Mouse (Mus musculus) heart, adult 2 months (tissue): ENCODE measurements around the gene Lrrc56. TPM values are rescaled to one million over a fixed set of nuclear protein-coding genes. Genes with fewer than 3 reads are reported as not detected.

Source experiments
- DNase-seq, 2 experiments: peaks; one replicate each; pipeline ENCODE4 v3.0.0; 2021
- H3K27ac ChIP-seq: fragments of 200-600 bp; 2 replicates; pipeline ENCODE4 v1.8.1; 2022
- H3K27me3 ChIP-seq: fragments of 200-500 bp; 2 replicates; pipeline ENCODE4 v1.6.1; 2012; ENCODE audit warnings: mild to moderate bottlenecking, low read length, inconsistent platforms, mixed read lengths; ENCODE audit not compliant: control insufficient read depth, insufficient read depth
- H3K36me3 ChIP-seq: fragments of 200-500 bp; 2 replicates; pipeline ENCODE4 v1.6.1; 2012; ENCODE audit warnings: low read length, inconsistent platforms; ENCODE audit not compliant: control insufficient read depth, insufficient read depth
- H3K4me1 ChIP-seq: fragments of 200-500 bp; 2 replicates; pipeline ENCODE4 v1.6.1; 2011; ENCODE audit warnings: low read length; ENCODE audit not compliant: control insufficient read depth, insufficient read depth
- H3K4me3 ChIP-seq: fragments of 200-600 bp; 2 replicates; pipeline ENCODE4 v1.8.1; 2022
- H3K79me2 ChIP-seq: fragments of 200-500 bp; replicated peaks from 2 replicates; pipeline ENCODE4 v1.6.1; 2012; ENCODE audit warnings: mild to moderate bottlenecking, inconsistent platforms, low read length, moderate library complexity, mixed read lengths; ENCODE audit not compliant: control insufficient read depth, insufficient read depth
- H3K9ac ChIP-seq: fragments of 200-500 bp; 2 replicates; pipeline ENCODE4 v1.6.1; 2012; ENCODE audit warnings: low read depth, mild to moderate bottlenecking, control low read depth, inconsistent platforms, low read length, mixed read lengths
- CTCF ChIP-seq: fragments of 200-600 bp; IDR thresholded peaks from 2 replicates; pipeline ENCODE4 v1.8.1; 2022; ENCODE audit warnings: antibody characterized with exemption, mild to moderate bottlenecking, moderate library complexity
- EP300 ChIP-seq: fragments of 200-500 bp; IDR thresholded peaks from 2 replicates; pipeline ENCODE4 v1.6.1; 2011; ENCODE audit warnings: low read depth, low read length, control low read depth; ENCODE audit not compliant: insufficient read depth
- POLR2A ChIP-seq: fragments of 200-500 bp; IDR thresholded peaks from 2 replicates; pipeline ENCODE4 v1.6.1; 2011; ENCODE audit warnings: mild to moderate bottlenecking, low read depth, low read length, control low read depth; ENCODE audit not compliant: insufficient read depth
- WGBS: fragments of 180-500 bp; shearing (Covaris S2); methylation state at CpG from one replicate; pipeline ENCODE4 v1.1.7; 2018; 5-methylcytosine and 5-hydroxymethylcytosine counted together
- intact Hi-C: fragments of 180-260 bp; cut with DNase I; formaldehyde crosslinking; loops from one replicate; pipeline ENCODE4 v1.15.1; 2025
- polyA plus RNA-seq: library from polyadenylated mRNA; depleted of rRNA; stranded (reverse); fragments of >200 nt; gene quantifications from 2 replicates; pipeline ENCODE4 v1.2.3, GENCODE M21; 2012
- total RNA-seq, 2 experiments: library from RNA; stranded (reverse); gene quantifications; 2 replicates each; pipeline ENCODE4 v1.2.3; 2021

The Lrrc56 gene
- total and polyA plus RNA-seq, 3 experiments: 2.3 to 4.9 (median 3.1) TPM

DNA sequence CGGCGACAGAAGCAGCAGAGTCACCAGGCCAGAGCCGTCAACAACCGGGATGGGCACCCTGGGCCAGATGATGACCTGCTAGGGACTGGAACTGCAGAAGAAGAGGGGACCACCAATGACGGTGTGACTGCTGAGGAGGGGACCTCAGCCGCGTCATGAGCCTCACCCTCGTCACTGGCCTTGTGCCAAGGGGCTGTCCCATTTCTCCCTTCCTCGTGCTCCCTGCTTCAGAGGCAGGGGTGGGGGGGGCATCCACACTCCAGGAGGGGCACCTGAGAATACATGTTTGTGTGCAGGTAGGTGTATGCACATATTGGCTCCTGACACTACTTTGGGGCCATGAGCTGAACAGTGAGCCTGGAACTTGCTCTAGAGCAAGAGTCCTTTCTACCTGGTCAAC, 38.6 kb upstream of the Lrrc56 start:
- Histone ChIP-seq H3K9ac (no peak overlapping the region), H3K4me3 (no peak overlapping the region), H3K27ac (no peak overlapping the region), H3K79me2 (no peaks in the 10 kb centered on the region), H3K27me3 (no peaks in the 10 kb centered on the region), H3K36me3 (no peaks in the 10 kb centered on the region), H3K4me1 (no peaks in the 10 kb centered on the region)
- intact Hi-C loops: no loop called here
- TF ChIP-seq CTCF (no peak), EP300 (no peak), POLR2A (no peak)
- 73% methylated on average over 9 of the region's 9 CpGs for WGBS
- DNase-seq: no peak

DNA sequence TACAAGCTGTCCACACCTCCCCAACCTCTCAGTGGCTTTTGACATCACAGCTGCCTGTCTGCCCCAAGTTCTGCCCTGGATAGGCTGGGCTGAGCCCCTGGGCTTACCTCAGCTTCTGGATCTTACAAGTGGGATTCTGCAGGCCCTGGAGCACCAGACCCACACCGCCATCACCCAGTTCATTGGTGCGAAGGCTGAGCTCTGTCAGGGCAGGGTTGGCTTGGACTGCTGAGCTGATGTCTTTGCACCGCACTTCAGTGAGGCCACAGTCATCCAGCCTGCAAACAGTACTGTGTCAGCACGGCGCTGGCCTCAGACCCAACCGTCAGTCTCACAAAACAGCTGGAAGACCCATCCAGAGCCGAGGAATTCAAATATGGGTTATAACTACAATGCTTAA, 29.6 kb upstream of the Lrrc56 start:
- Histone ChIP-seq H3K9ac (no peak overlapping the region), H3K27ac (no peak overlapping the region), H3K4me3 (no peak overlapping the region), H3K27me3 (no peaks in the 10 kb centered on the region), H3K4me1 (peaks cover 13% of the 10 kb centered on the region), H3K79me2 (no peaks in the 10 kb centered on the region), H3K36me3 (no peaks in the 10 kb centered on the region)
- intact Hi-C loops: no loop called here
- no peak for DNase-seq
- WGBS: 84% methylated on average over 7 of the region's 7 CpGs
- no peak for TF ChIP-seq CTCF
- no peak for TF ChIP-seq POLR2A
- no peak for TF ChIP-seq EP300

DNA sequence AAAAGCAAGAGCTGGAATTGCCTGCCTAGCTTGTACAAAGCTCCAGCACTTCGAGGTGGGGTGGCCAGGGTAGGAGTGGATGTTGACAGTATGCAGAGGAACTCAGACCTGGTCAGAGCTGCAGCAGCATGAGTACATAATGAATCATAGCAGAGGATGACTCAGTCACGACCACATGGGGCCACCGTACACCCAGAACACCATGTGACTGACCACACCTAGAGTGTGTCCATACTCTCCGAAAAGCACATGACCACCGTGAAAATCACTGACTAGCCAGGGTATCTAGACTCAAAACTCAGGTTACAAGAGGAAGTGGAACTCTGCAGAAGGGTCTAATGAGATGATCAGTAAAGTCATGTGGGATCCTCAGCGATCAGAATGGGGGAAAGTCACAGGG, 29.1 kb upstream of the Lrrc56 start:
- H3K36me3 ChIP-seq: no peaks in the 10 kb centered on the region
- no peak for TF ChIP-seq CTCF
- no peak for TF ChIP-seq POLR2A
- TF ChIP-seq EP300: no peak
- intact Hi-C loops: no loop called here
- no peak overlapping the region for H3K9ac ChIP-seq
- no peaks in the 10 kb centered on the region for H3K79me2 ChIP-seq
- no peak for DNase-seq
- peaks cover 13% of the 10 kb centered on the region for H3K4me1 ChIP-seq
- no peaks in the 10 kb centered on the region for H3K27me3 ChIP-seq
- H3K4me3 ChIP-seq: no peak overlapping the region
- H3K27ac ChIP-seq: no peak overlapping the region
- whole genome bisulfite sequencing: 63% methylated on average over 6 of the region's 6 CpGs

DNA sequence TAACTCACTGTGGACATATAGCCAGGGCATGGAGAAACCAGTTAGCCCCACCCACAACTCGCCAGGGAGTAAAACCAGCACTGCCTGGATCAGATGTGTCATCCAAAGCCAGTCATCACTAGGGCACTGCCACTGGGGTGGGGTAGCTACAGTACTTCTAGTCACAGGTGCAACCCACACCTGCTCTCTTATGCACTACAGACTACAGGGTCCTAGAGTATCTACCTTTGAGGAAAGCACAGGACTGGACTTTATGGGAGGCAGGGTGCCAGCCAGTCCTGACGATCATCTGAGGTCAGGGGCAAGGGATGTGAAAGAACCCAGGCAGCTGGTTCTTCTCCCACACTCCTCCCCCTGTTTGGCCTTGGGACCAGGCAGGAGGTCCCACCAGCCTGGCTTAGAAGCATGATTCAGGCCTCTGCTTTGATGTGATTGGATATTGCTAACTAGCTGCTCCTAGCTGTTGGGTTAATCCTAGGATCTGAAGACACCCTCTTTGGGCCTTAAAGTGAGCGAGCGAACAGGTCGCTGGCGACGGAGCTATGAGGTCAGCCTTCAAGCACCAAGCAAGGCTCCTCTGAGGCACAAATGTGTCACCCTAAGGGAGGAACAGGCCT, 25.9 kb upstream of the Lrrc56 start:
- intact Hi-C loops: no loop called here

DNA sequence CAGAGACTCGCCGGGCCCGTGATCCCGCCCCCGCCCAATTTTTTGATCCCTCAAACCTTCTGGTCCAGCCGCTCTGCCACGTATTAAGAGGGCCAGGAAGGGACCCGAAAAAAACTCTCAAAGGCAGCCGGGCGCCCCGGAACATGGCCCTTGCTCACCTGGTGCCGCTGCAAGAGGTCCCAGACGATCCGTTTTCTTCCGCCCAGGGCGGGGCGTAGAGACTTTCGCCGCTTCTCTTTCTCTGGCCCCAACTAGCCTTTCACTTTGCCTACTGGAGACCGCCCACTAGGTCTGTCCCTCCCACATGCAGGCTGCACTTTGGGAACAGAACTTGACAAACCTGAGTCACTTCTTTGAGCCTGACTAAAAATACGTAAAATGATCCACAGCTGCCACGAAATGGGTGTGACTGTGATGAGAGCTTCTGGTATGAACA, 25.4 kb upstream of the Lrrc56 start:
- DNase-seq: peak; percentile 78 to 85
- Histone ChIP-seq H3K79me2 (no peaks in the 10 kb centered on the region), H3K27me3 (no peaks in the 10 kb centered on the region), H3K36me3 (no peaks in the 10 kb centered on the region), H3K4me1 (peaks cover 15% of the 10 kb centered on the region), H3K27ac (peak overlapping the region; percentile 75), H3K4me3 (peak overlapping the region; percentile 56), H3K9ac (peak overlapping the region; percentile 69)
- intact Hi-C loops: no loop called here
- TF ChIP-seq CTCF (no peak), POLR2A (peak; percentile 57), EP300 (no peak)
- 6% methylated on average over 22 of the region's 22 CpGs for WGBS

More for the DNA sequence above, 25.9 kb upstream of the Lrrc56 start:
- Histone ChIP-seq H3K79me2 (no peaks in the 10 kb centered on the region), H3K4me3 (peak overlapping the region; percentile 56), H3K4me1 (peaks cover 14% of the 10 kb centered on the region), H3K9ac (peak overlapping the region; percentile 69), H3K27ac (peak overlapping the region; percentile 75), H3K36me3 (no peaks in the 10 kb centered on the region), H3K27me3 (no peaks in the 10 kb centered on the region)
- 33% methylated on average over 7 of the region's 7 CpGs for WGBS
- DNase-seq: peak; percentile 50 to 54
- no peak; the same call in none of the 2 replicates for TF ChIP-seq POLR2A
- no peak for TF ChIP-seq EP300
- no peak for TF ChIP-seq CTCF

DNA sequence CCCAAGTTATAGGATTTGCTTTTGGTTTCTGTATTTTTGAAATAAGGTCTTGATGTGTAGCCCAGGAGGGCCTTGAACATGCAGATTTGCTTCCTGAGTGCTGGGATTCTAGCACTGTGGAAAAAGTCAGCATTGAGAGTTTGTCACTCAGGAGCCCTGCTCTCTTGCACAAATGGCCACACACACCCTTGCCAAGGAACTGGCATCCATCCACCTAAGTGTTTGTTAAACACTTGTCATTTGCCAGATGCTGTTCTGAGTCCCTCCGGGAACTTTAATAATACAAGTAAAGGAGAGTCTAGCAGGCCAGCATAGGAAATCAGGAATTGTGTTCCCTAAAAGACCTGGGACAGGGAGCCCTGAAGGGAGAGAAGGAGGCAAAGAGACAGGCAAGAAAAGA, 24.7 kb upstream of the Lrrc56 start:
- no peak for DNase-seq
- Histone ChIP-seq H3K4me1 (peaks cover 15% of the 10 kb centered on the region), H3K27ac (no peak overlapping the region), H3K79me2 (no peaks in the 10 kb centered on the region), H3K9ac (no peak overlapping the region), H3K27me3 (no peaks in the 10 kb centered on the region), H3K4me3 (no peak overlapping the region), H3K36me3 (no peaks in the 10 kb centered on the region)
- no peak for TF ChIP-seq CTCF
- 22% methylated on average over 1 of the region's 1 CpGs for WGBS
- intact Hi-C loops: no loop called here
